Mouse (Mus musculus) B cell, adult 2 months (primary cell): ENCODE measurements around the gene Bhmt.

ENCODE experiments used
- DNase-seq, 2 experiments: peaks; one replicate each; pipeline ENCODE4 v3.0.0; 2022

Gene Bhmt

GRCm38 (mm10) chr13:93607701-93608100 lies 30.1 kb downstream of the Bhmt start:
- no peak for DNase-seq

- DNase-seq: no peak
Measured at GRCm38 (mm10) chr13:93606868-93607578, 30.7 kb downstream of the Bhmt start.

GRCm38 (mm10) chr13:93604698-93605097 lies 33.1 kb downstream of the Bhmt start:
- no peak for DNase-seq

- DNase-seq: no peak
Measured at GRCm38 (mm10) chr13:93601527-93601926, 36.2 kb downstream of the Bhmt start.

- DNase-seq: no peak
Measured at GRCm38 (mm10) chr13:93593040-93593699, 44.6 kb downstream of the Bhmt start.

GRCm38 (mm10) chr13:93582526-93582925 lies 55.2 kb downstream of the Bhmt start:
- DNase-seq: peak; percentile 3 to 5

GRCm38 (mm10) chr13:93580431-93580830 lies 57.3 kb downstream of the Bhmt start:
- DNase-seq: no peak

GRCm38 (mm10) chr13:93569676-93570075 lies 68.1 kb downstream of the Bhmt start:
- DNase-seq: no peak
